Mouse (Mus musculus) olfactory bulb, adult 2 months (tissue): ENCODE measurements around the gene Sec23b. TPM values are rescaled to one million over a fixed set of nuclear protein-coding genes. Genes with fewer than 3 reads are reported as not detected.
"Not testable (repeated sequence)": the region's sequence is repeated elsewhere in the genome, so short reads cannot be mapped to it uniquely, and the experiment has no call there.

Experiments
- H3K27ac ChIP-seq: fragments of 200-500 bp; 2 replicates; pipeline ENCODE4 v1.5.1; 2012; ENCODE audit warnings: low read depth, low read length; ENCODE audit not compliant: insufficient read depth
- H3K4me1 ChIP-seq: fragments of 200-500 bp; 2 replicates; pipeline ENCODE4 v1.6.1; 2012; ENCODE audit warnings: low read length; ENCODE audit not compliant: control insufficient read depth, insufficient read depth
- H3K4me3 ChIP-seq: fragments of 200-500 bp; 2 replicates; pipeline ENCODE4 v1.5.1; 2012; ENCODE audit warnings: mild to moderate bottlenecking, low read depth, low read length, moderate library complexity; ENCODE audit not compliant: insufficient read depth
- CTCF ChIP-seq: fragments of 200-500 bp; IDR thresholded peaks from 2 replicates; pipeline ENCODE4 v1.5.1; 2012; ENCODE audit warnings: low read depth, mild to moderate bottlenecking, low read length, moderate library complexity; ENCODE audit not compliant: insufficient read depth
- POLR2A ChIP-seq: fragments of 200-500 bp; IDR thresholded peaks from 2 replicates; pipeline ENCODE4 v1.6.1; 2012; ENCODE audit warnings: mild to moderate bottlenecking, low read depth, low read length, moderate library complexity; ENCODE audit not compliant: insufficient read depth
- WGBS: fragments of 180-500 bp; shearing (Covaris S2); methylation state at CpG from one replicate; pipeline ENCODE4 v1.1.7; 2018; 5-methylcytosine and 5-hydroxymethylcytosine counted together
- polyA plus RNA-seq: library from polyadenylated mRNA; stranded (reverse); fragments of >200 nt; gene quantifications from 2 replicates; pipeline ENCODE4 v1.2.4, GENCODE M21; 2012; ENCODE audit warnings: low replicate concordance; ENCODE audit not compliant: missing spikeins, insufficient read depth, insufficient read length

Gene Sec23b
- polyA plus RNA-seq, 1 experiment = not detected

- H3K4me3 ChIP-seq = no peak overlapping the region
- no peak for TF ChIP-seq POLR2A
- TF ChIP-seq CTCF = no peak
- H3K27ac ChIP-seq = no peak overlapping the region
- no peaks in the 10 kb centered on the region for H3K4me1 ChIP-seq
- 54% methylated on average over 6 of the region's 6 CpGs for WGBS
These were observed 11.4 kb upstream of the Sec23b start for GRCm38 (mm10) chr2:144544630-144545029.

- H3K4me1 ChIP-seq = no peaks in the 10 kb centered on the region
- TF ChIP-seq POLR2A (no peak), CTCF (no peak)
- 89% methylated on average over 2 of the region's 2 CpGs for WGBS
- no peak overlapping the region for H3K4me3 ChIP-seq
- H3K27ac ChIP-seq = no peak overlapping the region
These were observed 11.0 kb upstream of the Sec23b start for GRCm38 (mm10) chr2:144545061-144545460.

- Histone ChIP-seq H3K4me1 (no peaks in the 10 kb centered on the region), H3K4me3 (no peak overlapping the region), H3K27ac (no peak overlapping the region)
- WGBS = 31% methylated on average over 1 of the region's 1 CpGs
- TF ChIP-seq CTCF (no peak), POLR2A (no peak)
These were observed 10.5 kb upstream of the Sec23b start for GRCm38 (mm10) chr2:144545481-144545880.

- WGBS = 77% methylated on average over 4 of the region's 4 CpGs
- no peak overlapping the region for H3K4me3 ChIP-seq
- no peaks in the 10 kb centered on the region for H3K4me1 ChIP-seq
- no peak for TF ChIP-seq POLR2A
- TF ChIP-seq CTCF = no peak
- H3K27ac ChIP-seq = no peak overlapping the region
These were observed 8.5 kb upstream of the Sec23b start for GRCm38 (mm10) chr2:144547559-144547958.

GRCm38 (mm10) chr2:144550529-144550928 is 5.5 kb upstream of the Sec23b start, which contains the start of gene Rbbp9:
TSS of gene Rbbp9 (minus strand) at chr2:144550869.
- H3K27ac ChIP-seq = 0 out of 2 replicates have a peak within 1 kb of the TSS, but pooled peaks have one; percentile 35
- H3K4me1 ChIP-seq = no peaks in the 10 kb centered on the region
- WGBS = under 1% methylated on average over 17 of the region's 17 CpGs
- H3K4me3 ChIP-seq = peak within 1 kb of the TSS; percentile 75
- TF ChIP-seq CTCF = no peak
- peak; percentile 63 for TF ChIP-seq POLR2A

- TF ChIP-seq CTCF = no peak
- no peak for TF ChIP-seq POLR2A
- H3K27ac ChIP-seq = no peak overlapping the region
- no peak overlapping the region for H3K4me3 ChIP-seq
- H3K4me1 ChIP-seq = no peaks in the 10 kb centered on the region
- WGBS = 90% methylated on average over 3 of the region's 3 CpGs
These were observed 2.1 kb upstream of the Sec23b start for GRCm38 (mm10) chr2:144553905-144554304.

DNA sequence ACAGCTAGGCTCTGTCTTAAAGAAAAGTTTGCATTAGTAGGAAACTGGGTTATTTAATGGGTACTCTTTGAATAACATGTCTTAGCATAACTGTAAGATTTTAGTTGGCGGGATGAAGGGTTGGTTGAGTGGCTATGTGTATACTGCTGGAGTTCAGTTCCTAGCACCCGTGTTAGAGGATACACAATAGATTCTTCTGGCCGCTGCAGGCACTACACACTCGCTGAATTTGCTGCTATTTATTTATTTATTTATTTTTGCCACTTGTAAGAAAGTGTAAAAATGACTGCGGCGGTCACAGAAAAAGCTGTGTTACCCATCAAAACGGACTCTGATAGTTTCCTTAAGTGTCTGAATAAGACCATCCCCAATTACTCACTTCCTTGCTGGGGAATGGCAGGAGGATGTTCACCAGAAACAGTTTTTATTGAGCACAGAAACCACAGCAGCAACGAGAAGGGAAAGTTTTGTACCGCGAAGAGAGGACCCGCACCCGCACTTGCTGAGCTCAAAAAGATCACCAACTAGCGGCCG is 676 bp upstream of the Sec23b start:
- Histone ChIP-seq H3K27ac (peak overlapping the region; percentile 53), H3K4me3 (peak overlapping the region; percentile 89), H3K4me1 (no peaks in the 10 kb centered on the region)
- 2% methylated on average over 14 of the region's 14 CpGs for WGBS
- no peak for TF ChIP-seq CTCF
- no peak for TF ChIP-seq POLR2A

- Histone ChIP-seq H3K4me3 (no peak overlapping the region), H3K4me1 (no peaks in the 10 kb centered on the region), H3K27ac (no peak overlapping the region)
- TF ChIP-seq POLR2A = no peak
- no peak for TF ChIP-seq CTCF
- 84% methylated on average over 4 of the region's 4 CpGs for WGBS
These were observed 32.7 kb downstream of the Sec23b start for GRCm38 (mm10) chr2:144588723-144589122.

- WGBS = 72% methylated on average over 8 of the region's 8 CpGs
These were observed 37.0 kb downstream of the Sec23b start for GRCm38 (mm10) chr2:144593036-144593435.

More at GRCm38 (mm10) chr2:144593036-144593435, 37.0 kb downstream of the Sec23b start:
- H3K4me1 ChIP-seq, H3K4me3 ChIP-seq, H3K27ac ChIP-seq: not testable (repeated sequence)
